In the genomic region with DNA sequence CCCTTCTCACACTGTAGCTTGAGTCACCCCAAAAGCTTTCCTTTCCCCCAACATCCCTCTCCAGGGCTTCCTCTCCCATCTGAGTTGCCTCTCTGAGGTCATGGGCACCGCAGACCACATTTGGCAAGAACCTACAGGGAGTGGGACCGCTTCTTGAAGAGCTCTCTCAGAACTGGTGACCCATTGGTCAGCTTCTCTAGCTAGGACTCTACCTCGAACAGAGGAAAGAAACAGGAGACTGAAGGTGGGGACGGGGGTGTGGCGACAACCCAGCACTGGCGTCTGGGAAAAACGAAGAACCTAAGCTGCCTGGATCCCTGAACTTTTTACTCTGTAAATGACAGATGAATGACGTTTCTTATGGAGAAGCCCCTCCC, we compare ENCODE assay signal across 8 mouse cellular contexts. TPM values are rescaled to one million over a fixed set of nuclear protein-coding genes. Genes with fewer than 3 reads are reported as not detected.
DNase-seq lines count a peak whose midpoint lies in the region; ATAC-seq and TF ChIP-seq lines count a peak whose summit lies in the region.

No protein-coding gene starts in this region.

- TF ChIP-seq RAD21 in MEL (IDR thresholded peaks at IDR 0.05; ENCODE audit: low read depth, low read length), result no peak

- TF ChIP-seq CTCF in MEL (IDR thresholded peaks at IDR 0.05 in 2 of 3, conservative IDR thresholded peaks at IDR 0.05 in 1 of 3; ENCODE audit: control insufficient read depth in 1 of 3, insufficient read depth in 1 of 3, low read depth in 2 of 3, low read length in 3 of 3, poor library complexity in 1 of 3, severe bottlenecking in 1 of 3), result no peak

- H3K27ac ChIP-seq in heart, embryonic 13.5 days (replicated peaks), result peak overlapping the region; percentile 94
- H3K27ac ChIP-seq in MEL (ENCODE audit: control insufficient read depth, low read depth, low read length), result no peak overlapping the region
- H3K27ac ChIP-seq in hindbrain, embryonic 14.5 days, result no peak overlapping the region; the same call in 1 of the 2 replicates
- H3K27ac ChIP-seq in midbrain, embryonic 13.5 days, result no peak overlapping the region

- H3K27me3 ChIP-seq in heart, embryonic 13.5 days (replicated peaks), result no peaks in the 10 kb centered on the region
- H3K27me3 ChIP-seq in MEL (ENCODE audit: control insufficient read depth in 1 of 2, insufficient read depth in 2 of 2, low read length in 2 of 2), result no peaks in the 10 kb centered on the region
- no peaks in the 10 kb centered on the region for H3K27me3 ChIP-seq in hindbrain, embryonic 14.5 days (ENCODE audit: control insufficient read depth, insufficient read depth, low read length)
- no peaks in the 10 kb centered on the region for H3K27me3 ChIP-seq in midbrain, embryonic 13.5 days

- 0 out of 2 replicates have a peak, but pooled peaks have one; percentile 6 for ATAC-seq in heart, embryonic 13.5 days (ENCODE audit: extremely low read depth, insufficient number of reproducible peaks, low FRiP score, low TSS enrichment)
- no peak for ATAC-seq in hindbrain, embryonic 14.5 days (ENCODE audit: low FRiP score)
- no peak for ATAC-seq in midbrain, embryonic 13.5 days

- H3K4me3 ChIP-seq in heart, embryonic 13.5 days, result peak overlapping the region; percentile 50
- peak overlapping the region; percentile 18 to 35; a peak in 3 of 4 replicates for H3K4me3 ChIP-seq in MEL (ENCODE audit: control insufficient read depth in 1 of 2, insufficient read depth in 1 of 2, low read depth in 2 of 2, low read length in 2 of 2)
- no peak overlapping the region for H3K4me3 ChIP-seq in hindbrain, embryonic 14.5 days (replicated peaks; ENCODE audit: low read length)
- H3K4me3 ChIP-seq in midbrain, embryonic 13.5 days (replicated peaks), result no peak overlapping the region; the same call in 1 of the 2 replicates

- no peak for DNase-seq in heart, adult 18-20 months
- DNase-seq in MEL (ENCODE audit: low read depth, low spot score), result no peak
- DNase-seq in hindbrain, embryonic 14.5 days (ENCODE audit: low spot score), result no peak
- no peak for DNase-seq in retina, postnatal 1 day
- no peak for DNase-seq in frontal cortex, postnatal 14 days (ENCODE audit: low spot score in 2 of 2)
- no peak for DNase-seq in testis, postnatal 10 days (ENCODE audit: low spot score)

- WGBS in heart, embryonic 13.5 days, result 7% methylated on average over 8 of the region's 8 CpGs
- WGBS in hindbrain, embryonic 14.5 days, result 18% methylated on average over 8 of the region's 8 CpGs
- WGBS in midbrain, embryonic 13.5 days, result 22% methylated on average over 8 of the region's 8 CpGs

- H3K4me1 ChIP-seq in heart, embryonic 13.5 days, result peaks cover 28% of the 10 kb centered on the region
- H3K4me1 ChIP-seq in MEL (ENCODE audit: control insufficient read depth in 1 of 2, insufficient read depth in 2 of 2, low read length in 2 of 2), result peaks cover 5 to 20% of the 10 kb centered on the region in 2 experiments; a peak in 3 of 4 replicates
- H3K4me1 ChIP-seq in hindbrain, embryonic 14.5 days (replicated peaks; ENCODE audit: control insufficient read depth, insufficient read depth, low read length), result peaks cover 11% of the 10 kb centered on the region
- peaks cover 14% of the 10 kb centered on the region for H3K4me1 ChIP-seq in midbrain, embryonic 13.5 days (replicated peaks)

- H3K9me3 ChIP-seq in heart, embryonic 13.5 days, result no peaks in the 10 kb centered on the region
- no peaks in the 10 kb centered on the region for H3K9me3 ChIP-seq in MEL (replicated peaks; ENCODE audit: insufficient read depth, low read length)
- no peaks in the 10 kb centered on the region for H3K9me3 ChIP-seq in hindbrain, embryonic 14.5 days (ENCODE audit: control insufficient read depth, low read length)
- H3K9me3 ChIP-seq in midbrain, embryonic 13.5 days, result 0 out of 2 replicates have a peak, but pooled peaks cover 5% of the 10 kb centered on the region

- H3K36me3 ChIP-seq in heart, embryonic 13.5 days, result no peaks in the 10 kb centered on the region
- H3K36me3 ChIP-seq in MEL (ENCODE audit: control insufficient read depth in 1 of 2, insufficient read depth in 2 of 2, low read length in 2 of 2), result peaks cover 0 to 15% of the 10 kb centered on the region in 2 experiments; a peak in 2 of 4 replicates
- no peaks in the 10 kb centered on the region for H3K36me3 ChIP-seq in hindbrain, embryonic 14.5 days (replicated peaks; ENCODE audit: control insufficient read depth, insufficient read depth)
- no peaks in the 10 kb centered on the region for H3K36me3 ChIP-seq in midbrain, embryonic 13.5 days

- TF ChIP-seq POLR2A in MEL (IDR thresholded peaks at IDR 0.05; ENCODE audit: control insufficient read depth in 1 of 2, insufficient read depth in 1 of 2, low read depth in 1 of 2, low read length in 2 of 2, poor library complexity in 1 of 2), result no peak

- H3K4me2 ChIP-seq in heart, embryonic 13.5 days, result peak overlapping the region; percentile 81
- peak overlapping the region; percentile 48 for H3K4me2 ChIP-seq in hindbrain, embryonic 14.5 days (replicated peaks)
- H3K4me2 ChIP-seq in midbrain, embryonic 13.5 days (replicated peaks), result peak overlapping the region; percentile 54

- H3K9ac ChIP-seq in heart, embryonic 13.5 days, result peak overlapping the region; percentile 73
- H3K9ac ChIP-seq in MEL (ENCODE audit: control insufficient read depth, low read depth, low read length, poor library complexity, severe bottlenecking), result peak overlapping the region; percentile 49; the same call in 1 of the 2 replicates
- H3K9ac ChIP-seq in hindbrain, embryonic 14.5 days, result peak overlapping the region; percentile 25; the same call in 1 of the 2 replicates
- H3K9ac ChIP-seq in midbrain, embryonic 13.5 days (replicated peaks), result 0 out of 2 replicates have a peak overlapping the region, but pooled peaks have one; percentile 17

- TF ChIP-seq EP300 in MEL (IDR thresholded peaks at IDR 0.05; ENCODE audit: low read depth in 1 of 2, low read length in 2 of 2), result no peak

- H3K79me2 ChIP-seq in MEL (ENCODE audit: control insufficient read depth, insufficient read depth, low read length, poor library complexity), result no peaks in the 10 kb centered on the region

TF ChIP-seq in MEL, 35 proteins besides CTCF, POLR2A, EP300 and RAD21:
- TF ChIP-seq MYB (IDR thresholded peaks at IDR 0.05; ENCODE audit: low read depth, low read length) (no peak), SMC3 (IDR thresholded peaks at IDR 0.05; ENCODE audit: low read depth, low read length) (no peak), ELF1 (IDR thresholded peaks at IDR 0.05; ENCODE audit: low read depth, low read length) (no peak), GATA1 (IDR thresholded peaks at IDR 0.05; ENCODE audit: low read depth, low read length) (no peak), RCOR1 (IDR thresholded peaks at IDR 0.05; ENCODE audit: low read depth, low read length) (no peak), MAFK (IDR thresholded peaks at IDR 0.05; ENCODE audit: borderline replicate concordance, low read depth, low read length) (no peak), MAX (IDR thresholded peaks at IDR 0.05; ENCODE audit: low read length) (no peak), BHLHE40 (IDR thresholded peaks at IDR 0.05; ENCODE audit: borderline replicate concordance, low read depth, low read length) (no peak)

RNA-seq across cellular contexts. Expression of a gene that starts 51.8 kb away (rescaled TPM):
- 63.8 and 71.9 TPM in 2 replicates for polyA plus RNA-seq in heart, embryonic 13.5 days (2015; fragmentation: Nextera tagmentation; extraction: Ambion mirVana)
- total RNA-seq in heart, adult 18-20 months (2021), result 10 to 100 TPM; 10.5 to 11.3 TPM
- 91.9 and 111 TPM in 2 replicates for total RNA-seq in MEL (2012; rRNA removed)
- polyA plus RNA-seq in MEL (2012; ENCODE audit: insufficient read depth in 1 of 2, insufficient read length in 2 of 2, low read depth in 1 of 2, low replicate concordance in 2 of 2, missing spikeins in 1 of 2), result 10 to 100 TPM in 1 of 2 experiments, not detected in 1; 74.5 TPM
- polyA plus RNA-seq in hindbrain, embryonic 14.5 days (2014; fragmentation: Nextera tagmentation; extraction: Ambion mirVana), result 117 and 129 TPM in 2 replicates
- 118 and 120 TPM in 2 replicates for polyA plus RNA-seq in midbrain, embryonic 13.5 days (2015; fragmentation: Nextera tagmentation; extraction: Ambion mirVana)

RNA-seq across cellular contexts. Expression of a gene that starts 58.2 kb away (rescaled TPM):
- polyA plus RNA-seq in heart, embryonic 13.5 days (2015; fragmentation: Nextera tagmentation; extraction: Ambion mirVana), result 0.60 and 0.78 TPM in 2 replicates
- 10 to 100 TPM; 13.4 to 18.3 TPM for total RNA-seq in heart, adult 18-20 months (2021)
- 4.5 and 5.4 TPM in 2 replicates for total RNA-seq in MEL (2012; rRNA removed)
- 10 to 100 TPM in 1 of 2 experiments, not detected in 1; 13.0 TPM for polyA plus RNA-seq in MEL (2012; ENCODE audit: insufficient read depth in 1 of 2, insufficient read length in 2 of 2, low read depth in 1 of 2, low replicate concordance in 2 of 2, missing spikeins in 1 of 2)
- polyA plus RNA-seq in hindbrain, embryonic 14.5 days (2014; fragmentation: Nextera tagmentation; extraction: Ambion mirVana), result 0.39 and 0.56 TPM in 2 replicates
- polyA plus RNA-seq in midbrain, embryonic 13.5 days (2015; fragmentation: Nextera tagmentation; extraction: Ambion mirVana), result 0.31 and 0.32 TPM in 2 replicates

Comparison
In these comparisons a context has a peak if more than half of its experiments do, and no peak if none do; other contexts are left out.
1. H3K4me3 ChIP-seq: peak in heart, embryonic 13.5 days (single experiment) and MEL (2 of 2); none in hindbrain, embryonic 14.5 days (single experiment) and midbrain, embryonic 13.5 days (single experiment).
2. H3K9ac ChIP-seq: peak in every context shown above with its lines; median percentile 73 in heart, embryonic 13.5 days; 49 in MEL; 25 in hindbrain, embryonic 14.5 days; 17 in midbrain, embryonic 13.5 days.
3. Peak in every context shown above with its lines, with median percentiles within 50 percentile points of each other: H3K4me2 ChIP-seq.